Comparison of ENCODE assay signal across 24 mouse cellular contexts in the genomic region with DNA sequence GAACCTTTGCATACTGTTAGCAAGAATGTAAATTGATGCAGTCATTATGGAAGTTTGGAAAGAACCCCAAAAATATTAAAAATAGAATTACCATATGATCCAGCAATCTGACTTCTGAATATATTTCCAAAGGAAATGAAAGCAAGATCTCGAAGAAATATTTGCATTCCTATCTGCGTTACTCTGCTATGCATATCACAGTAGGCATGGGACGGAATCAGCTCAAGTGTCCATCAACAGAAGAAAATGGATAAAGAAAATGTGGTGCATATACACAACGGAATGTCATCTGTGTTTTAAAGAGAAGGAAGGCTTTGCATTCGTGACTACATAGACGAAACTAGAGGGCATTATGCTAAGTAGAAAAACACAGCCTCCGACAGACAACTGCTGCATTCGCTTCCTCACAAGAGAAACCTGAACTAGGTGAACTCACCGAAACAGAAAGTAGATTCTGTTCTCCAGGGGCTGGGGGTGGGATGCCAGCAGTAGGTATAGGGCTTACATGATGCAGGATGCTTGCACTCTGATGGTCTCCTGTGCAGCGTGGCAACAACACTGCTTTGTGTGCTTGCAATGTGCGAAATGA. TPM values are rescaled to one million over a fixed set of nuclear protein-coding genes. Genes with fewer than 3 reads are reported as not detected.
DNase-seq lines count a peak whose midpoint lies in the region; ATAC-seq and TF ChIP-seq lines count a peak whose summit lies in the region.
"Had no signal": no experiment of that assay in that cellular context is flagged by ENCODE, and none has a peak within 500 bp of the region (broad histone marks: within the 10 kb centered on the region; RNA-seq: fewer than 3 reads in every experiment).

No protein-coding gene starts in this region.

- TF ChIP-seq CTCF in forebrain, postnatal 0 days (IDR thresholded peaks at IDR 0.05; ENCODE audit: low read depth), result no peak
- no peak for TF ChIP-seq CTCF in CH12.LX (conservative IDR thresholded peaks at IDR 0.05 in 1 of 2, IDR thresholded peaks at IDR 0.05 in 1 of 2; ENCODE audit: low read depth in 2 of 2, low read length in 2 of 2)
- no peak for TF ChIP-seq CTCF in cortical plate, adult 2 months (IDR thresholded peaks at IDR 0.05; ENCODE audit: extremely low read depth, insufficient read depth, low read length)

- H3K9me3 ChIP-seq in forebrain, postnatal 0 days (ENCODE audit: low read length), result no peaks in the 10 kb centered on the region
- H3K9me3 ChIP-seq in forebrain, embryonic 15.5 days, result no peaks in the 10 kb centered on the region
- H3K9me3 ChIP-seq in heart, embryonic 10.5 days, result no peaks in the 10 kb centered on the region
- no peaks in the 10 kb centered on the region for H3K9me3 ChIP-seq in CH12.LX (replicated peaks; ENCODE audit: low read length)
- H3K9me3 ChIP-seq in kidney, embryonic 16.5 days (ENCODE audit: low read length), result no peaks in the 10 kb centered on the region
- H3K9me3 ChIP-seq: embryonic facial prominence, embryonic 10.5 days; embryonic facial prominence, embryonic 12.5 days; forebrain, embryonic 13.5 days had no signal

- H3K79me2 ChIP-seq in CH12.LX (replicated peaks; ENCODE audit: control insufficient read depth, extremely low read depth, insufficient read depth, poor library complexity, severe bottlenecking), result no peaks in the 10 kb centered on the region

- no peaks in the 10 kb centered on the region for H3K27me3 ChIP-seq in forebrain, postnatal 0 days (ENCODE audit: insufficient read depth, low read length)
- H3K27me3 ChIP-seq in forebrain, embryonic 15.5 days, result no peaks in the 10 kb centered on the region
- H3K27me3 ChIP-seq in heart, embryonic 10.5 days (ENCODE audit: insufficient read depth, poor library complexity, severe bottlenecking), result no peaks in the 10 kb centered on the region
- H3K27me3 ChIP-seq in CH12.LX (replicated peaks), result no peaks in the 10 kb centered on the region
- H3K27me3 ChIP-seq in kidney, embryonic 16.5 days (ENCODE audit: insufficient read depth, low read length), result no peaks in the 10 kb centered on the region
- H3K27me3 ChIP-seq: embryonic facial prominence, embryonic 12.5 days; forebrain, embryonic 13.5 days; Patski had no signal

- H3K4me2 ChIP-seq in forebrain, postnatal 0 days (ENCODE audit: low read depth), result no peak overlapping the region
- no peak overlapping the region for H3K4me2 ChIP-seq in forebrain, embryonic 15.5 days (replicated peaks)
- peak overlapping the region; percentile 71 for H3K4me2 ChIP-seq in CH12.LX (ENCODE audit: insufficient read depth, low read depth, poor library complexity, severe bottlenecking)
- no peak overlapping the region for H3K4me2 ChIP-seq in kidney, embryonic 16.5 days (replicated peaks; ENCODE audit: low read depth, low read length)
- H3K4me2 ChIP-seq: embryonic facial prominence, embryonic 12.5 days; forebrain, embryonic 13.5 days had no signal

- TF ChIP-seq EP300 in CH12.LX (IDR thresholded peaks at IDR 0.05; ENCODE audit: low read length), result 0 out of 2 replicates have a peak, but pooled peaks have one; percentile 51

- H3K9ac ChIP-seq in forebrain, postnatal 0 days, result no peak overlapping the region
- H3K9ac ChIP-seq in forebrain, embryonic 15.5 days (replicated peaks), result no peak overlapping the region
- H3K9ac ChIP-seq in CH12.LX (ENCODE audit: insufficient read depth, low read depth), result no peak overlapping the region
- no peak overlapping the region for H3K9ac ChIP-seq in kidney, embryonic 16.5 days (replicated peaks; ENCODE audit: low read length)
- H3K9ac ChIP-seq: embryonic facial prominence, embryonic 12.5 days; forebrain, embryonic 13.5 days had no signal

- H3K4me3 ChIP-seq in forebrain, postnatal 0 days (ENCODE audit: low read depth, low read length), result no peak overlapping the region
- H3K4me3 ChIP-seq in forebrain, embryonic 15.5 days, result no peak overlapping the region
- H3K4me3 ChIP-seq in heart, embryonic 10.5 days, result no peak overlapping the region
- peak overlapping the region in 1 of 3 experiments; percentile 55 for H3K4me3 ChIP-seq in CH12.LX (replicated peaks in 1 of 3; ENCODE audit: low read depth in 2 of 3, low read length in 2 of 3, poor library complexity in 1 of 3)
- H3K4me3 ChIP-seq in cortical plate, adult 2 months (ENCODE audit: insufficient read depth, low read length), result peak overlapping the region; percentile 23; the same call in 1 of the 2 replicates
- no peak overlapping the region for H3K4me3 ChIP-seq in kidney, embryonic 16.5 days (ENCODE audit: low read length)
- H3K4me3 ChIP-seq: embryonic facial prominence, embryonic 10.5 days; embryonic facial prominence, embryonic 12.5 days; forebrain, embryonic 13.5 days had no signal

- TF ChIP-seq RAD21 in CH12.LX (IDR thresholded peaks at IDR 0.05; ENCODE audit: low read depth, low read length), result no peak; the same call in 1 of the 2 replicates

- 69% methylated on average over 11 of the region's 11 CpGs for WGBS in forebrain, postnatal 0 days
- 83% methylated on average over 11 of the region's 11 CpGs for WGBS in forebrain, embryonic 15.5 days
- 84% methylated on average over 11 of the region's 11 CpGs for WGBS in heart, embryonic 10.5 days
- WGBS in kidney, embryonic 16.5 days, result 87% methylated on average over 11 of the region's 11 CpGs

- no peak overlapping the region for H3K27ac ChIP-seq in forebrain, postnatal 0 days (ENCODE audit: low read depth, low read length)
- H3K27ac ChIP-seq in forebrain, embryonic 15.5 days (replicated peaks), result no peak overlapping the region
- H3K27ac ChIP-seq in heart, embryonic 10.5 days, result no peak overlapping the region
- no peak overlapping the region for H3K27ac ChIP-seq in CH12.LX (ENCODE audit: insufficient read depth, low read depth)
- H3K27ac ChIP-seq in cortical plate, adult 2 months (ENCODE audit: insufficient read depth, low read length), result no peak overlapping the region
- H3K27ac ChIP-seq in kidney, embryonic 16.5 days (ENCODE audit: low read length), result no peak overlapping the region
- H3K27ac ChIP-seq: embryonic facial prominence, embryonic 10.5 days; embryonic facial prominence, embryonic 12.5 days; forebrain, embryonic 13.5 days had no signal

- no peaks in the 10 kb centered on the region for H3K4me1 ChIP-seq in forebrain, postnatal 0 days (ENCODE audit: insufficient read depth)
- no peaks in the 10 kb centered on the region for H3K4me1 ChIP-seq in forebrain, embryonic 15.5 days
- H3K4me1 ChIP-seq in heart, embryonic 10.5 days, result no peaks in the 10 kb centered on the region
- H3K4me1 ChIP-seq in CH12.LX (ENCODE audit: control insufficient read depth in 1 of 2, insufficient read depth in 2 of 2), result peaks cover 5 to 27% of the 10 kb centered on the region in 2 experiments; a peak in 3 of 4 replicates
- H3K4me1 ChIP-seq in cortical plate, adult 2 months (ENCODE audit: control insufficient read depth, insufficient read depth, low read length), result no peaks in the 10 kb centered on the region
- H3K4me1 ChIP-seq in kidney, embryonic 16.5 days (ENCODE audit: insufficient read depth, low read length), result no peaks in the 10 kb centered on the region
- H3K4me1 ChIP-seq: embryonic facial prominence, embryonic 10.5 days; embryonic facial prominence, embryonic 12.5 days; forebrain, embryonic 13.5 days had no signal

- TF ChIP-seq POLR2A in CH12.LX (IDR thresholded peaks at IDR 0.05; ENCODE audit: low read depth, low read length), result no peak
- no peak for TF ChIP-seq POLR2A in cortical plate, adult 2 months (IDR thresholded peaks at IDR 0.05; ENCODE audit: extremely low read depth, insufficient read depth, low read length)

- ATAC-seq in forebrain, postnatal 0 days, result peak; percentile 78
- no peak for ATAC-seq in forebrain, embryonic 15.5 days (replicated peaks)
- no peak for ATAC-seq in kidney, embryonic 16.5 days (ENCODE audit: low FRiP score, low TSS enrichment)
- ATAC-seq: activated CD4-positive, CD25-positive, alpha-beta regulatory T cell, adult 4 months; CD4-positive, CD25-positive, alpha-beta regulatory T cell, adult 4 months; forebrain, embryonic 13.5 days; forebrain, embryonic 16.5 days; Patski had no signal

- dilution Hi-C loops in CH12.LX (cut with MboI; ENCODE audit: extremely low pct_ligation_motif_present, extremely low pct_unique_long_range_greater_than_20kb, low sequenced_read_pairs), result no loop called here

- in situ Hi-C loops in CH12.LX (cut with MboI; ENCODE audit: low pct_ligation_motif_present, low pct_unique_long_range_greater_than_20kb, low sequenced_read_pairs), result no loop called here

- H3K36me3 ChIP-seq in forebrain, postnatal 0 days (ENCODE audit: insufficient read depth), result no peaks in the 10 kb centered on the region
- no peaks in the 10 kb centered on the region for H3K36me3 ChIP-seq in forebrain, embryonic 15.5 days
- no peaks in the 10 kb centered on the region for H3K36me3 ChIP-seq in heart, embryonic 10.5 days
- H3K36me3 ChIP-seq in CH12.LX (replicated peaks in 1 of 2; ENCODE audit: control insufficient read depth in 1 of 2, insufficient read depth in 1 of 2, low read length in 1 of 2), result no peaks in the 10 kb centered on the region
- H3K36me3 ChIP-seq in kidney, embryonic 16.5 days (ENCODE audit: insufficient read depth, low read length), result no peaks in the 10 kb centered on the region
- H3K36me3 ChIP-seq: embryonic facial prominence, embryonic 10.5 days; embryonic facial prominence, embryonic 12.5 days had no signal

- peak; percentile 37 for DNase-seq in forebrain, postnatal 0 days
- DNase-seq in heart, adult 11 months, result peak; percentile 46
- no peak for DNase-seq in heart, embryonic 10.5 days (ENCODE audit: low spot score)
- DNase-seq in CH12.LX (ENCODE audit: extremely low read depth), result no peak
- DNase-seq: adrenal gland, adult 8-10 months; adrenal gland, postnatal 14 days; adrenal gland, postnatal 36 days; B cell, adult 2 months; cerebellum, adult 11 months; cerebellum, adult 18-20 months; cerebellum, adult 8-10 months; cerebellum, adult 9-11 months; cerebellum, postnatal 14 days; cerebellum, postnatal 36 days had no signal

TF ChIP-seq in CH12.LX, 34 proteins besides CTCF, POLR2A, EP300 and RAD21 (continues in another document):
- peak; percentile 59 for TF ChIP-seq IRF4 (IDR thresholded peaks at IDR 0.05; ENCODE audit: low read depth, low read length)
- TF ChIP-seq MAFK (IDR thresholded peaks at IDR 0.05; ENCODE audit: insufficient replicate concordance, low read length), result 0 out of 2 replicates have a peak, but pooled peaks have one; percentile 4
- TF ChIP-seq ETS1 (conservative IDR thresholded peaks at IDR 0.05; ENCODE audit: low read depth, low read length), result 0 out of 2 replicates have a peak, but pooled peaks have one; percentile 6

RNA-seq across cellular contexts. Expression of a gene that starts 9.3 kb away (rescaled TPM):
- 7.8 and 8.7 TPM in 2 replicates for total RNA-seq in forebrain, postnatal 0 days (2014; rRNA removed)
- polyA plus RNA-seq in forebrain, postnatal 0 days (2015; fragmentation: Nextera tagmentation; extraction: Ambion mirVana), result 2.5 and 4.2 TPM in 2 replicates
- 4.1 and 5.2 TPM in 2 replicates for polyA plus RNA-seq in forebrain, embryonic 15.5 days (2015; fragmentation: Nextera tagmentation; extraction: Ambion mirVana)
- polyA plus RNA-seq in heart, embryonic 10.5 days (2016; fragmentation: Nextera tagmentation; extraction: Ambion mirVana), result 14.6 and 15.7 TPM in 2 replicates
- total RNA-seq in CH12.LX (2012; rRNA removed), result 9.1 and 9.7 TPM in 2 replicates
- 5.7 TPM in 2 replicates for total RNA-seq in CH12.LX (2014; rRNA removed)
- polyA plus RNA-seq in CH12.LX (2012; ENCODE audit: insufficient read length, low read depth), result 8.3 and 12.6 TPM in 2 replicates
- polyA plus RNA-seq in cortical plate, adult 2 months (2012; rRNA removed), result 6.8 and 7.5 TPM in 2 replicates
- 6.1 and 8.2 TPM in 2 replicates for polyA plus RNA-seq in kidney, embryonic 16.5 days (2015; fragmentation: Nextera tagmentation; extraction: Ambion mirVana)

Comparison
In these comparisons a context has a peak if more than half of its experiments do, and no peak if none do; other contexts are left out.
1. DNase-seq: peak in forebrain, postnatal 0 days (single experiment) and heart, adult 11 months (single experiment); none in heart, embryonic 10.5 days (single experiment) and CH12.LX (single experiment).